Mouse (Mus musculus): ENCODE results near the gene Nrg4.

- TF ChIP-seq NANOG (IDR thresholded peaks at IDR 0.05; ENCODE audit: borderline replicate concordance, low read length) = no peak
- TF ChIP-seq CTCF (conservative IDR thresholded peaks at IDR 0.05; ENCODE audit: low read length) = no peak
- TF ChIP-seq POU5F1 (IDR thresholded peaks at IDR 0.05; ENCODE audit: borderline replicate concordance, low read length) = no peak
These were observed 6.3 kb upstream of the Nrg4 start for GRCm38 (mm10) chr9:55332949-55333348.

All from E14TG2a.4 (cell line).